Mouse (Mus musculus): ENCODE results near the gene Enox1. TPM values are rescaled to one million over a fixed set of nuclear protein-coding genes. Genes with fewer than 3 reads are reported as not detected.

The Enox1 gene
- total and polyA plus RNA-seq, 2 experiments from 2014 or later = 29.1 to 42.7 TPM

DNA sequence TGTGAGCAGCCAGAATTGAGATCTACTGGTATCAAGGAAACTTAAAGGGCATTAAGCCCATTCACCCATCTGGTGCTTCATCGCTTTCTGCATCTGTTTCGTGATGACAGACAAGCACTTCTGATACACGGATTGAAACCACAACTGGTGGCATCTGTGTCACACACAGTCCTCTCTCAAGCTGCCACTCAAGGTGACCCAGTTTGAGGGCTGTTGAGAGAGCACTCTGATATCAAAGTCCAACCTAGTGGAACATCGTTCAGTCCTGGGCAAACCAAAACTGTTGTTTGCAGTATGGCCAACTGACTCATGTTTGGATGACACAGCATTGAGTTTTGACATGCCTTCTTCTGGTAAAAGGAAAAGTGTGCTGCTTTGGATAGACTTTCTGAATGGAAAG lies 308.2 kb downstream of the Enox1 start:
- Histone ChIP-seq H3K9ac (replicated peaks; ENCODE audit: low read length) (no peak overlapping the region), H3K9me3 (ENCODE audit: low read length) (no peaks in the 10 kb centered on the region), H3K4me3 (ENCODE audit: low read length) (no peak overlapping the region), H3K36me3 (ENCODE audit: insufficient read depth, low read length) (no peaks in the 10 kb centered on the region), H3K4me2 (ENCODE audit: low read depth, low read length) (no peak overlapping the region), H3K27me3 (ENCODE audit: insufficient read depth, low read length) (no peaks in the 10 kb centered on the region), H3K4me1 (ENCODE audit: insufficient read depth, low read length) (no peaks in the 10 kb centered on the region), H3K27ac (no peak overlapping the region)
- no peak for TF ChIP-seq CTCF (IDR thresholded peaks at IDR 0.05; ENCODE audit: low read depth)
- DNase-seq (ENCODE audit: low spot score) = no peak
- ATAC-seq = no peak
- WGBS = 86% methylated on average over 4 of the region's 4 CpGs

DNA sequence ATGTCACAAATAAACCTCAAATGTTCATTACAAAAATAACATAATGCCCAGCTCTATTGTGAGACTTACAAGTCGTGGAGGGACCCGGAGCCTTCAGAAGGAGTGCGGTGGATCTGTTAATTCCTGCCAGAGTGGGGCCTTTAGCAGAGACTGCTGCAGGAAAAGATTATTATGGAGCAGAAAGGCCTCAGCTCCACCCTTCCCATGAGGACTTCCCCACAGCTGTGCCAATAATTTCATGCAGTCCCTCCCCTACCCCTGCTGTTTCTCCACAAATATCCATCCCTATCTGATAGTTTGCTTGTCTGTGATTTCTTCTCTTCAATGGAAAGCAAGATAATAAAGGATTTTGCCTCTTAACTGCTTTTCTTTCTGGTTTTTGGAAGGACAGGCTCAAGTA lies 314.0 kb downstream of the Enox1 start:
- H3K9me3 ChIP-seq (ENCODE audit: low read length) = no peaks in the 10 kb centered on the region
- no peaks in the 10 kb centered on the region for H3K27me3 ChIP-seq (ENCODE audit: insufficient read depth, low read length)
- DNase-seq (ENCODE audit: low spot score) (no peak), ATAC-seq (no peak)
- H3K4me2 ChIP-seq (ENCODE audit: low read depth, low read length) = no peak overlapping the region
- H3K9ac ChIP-seq (replicated peaks; ENCODE audit: low read length) = no peak overlapping the region
- H3K4me3 ChIP-seq (ENCODE audit: low read length) = no peak overlapping the region
- H3K4me1 ChIP-seq (ENCODE audit: insufficient read depth, low read length) = no peaks in the 10 kb centered on the region
- H3K27ac ChIP-seq = no peak overlapping the region
- H3K36me3 ChIP-seq (ENCODE audit: insufficient read depth, low read length) = no peaks in the 10 kb centered on the region
- TF ChIP-seq CTCF (IDR thresholded peaks at IDR 0.05; ENCODE audit: low read depth) = no peak
- WGBS = 35% methylated on average over 3 of the region's 3 CpGs

- Histone ChIP-seq H3K4me3 (ENCODE audit: low read length) (no peak overlapping the region), H3K4me2 (ENCODE audit: low read depth, low read length) (no peak overlapping the region), H3K9me3 (ENCODE audit: low read length) (no peaks in the 10 kb centered on the region), H3K36me3 (ENCODE audit: insufficient read depth, low read length) (no peaks in the 10 kb centered on the region), H3K27ac (no peak overlapping the region), H3K9ac (replicated peaks; ENCODE audit: low read length) (no peak overlapping the region), H3K27me3 (ENCODE audit: insufficient read depth, low read length) (no peaks in the 10 kb centered on the region), H3K4me1 (ENCODE audit: insufficient read depth, low read length) (no peaks in the 10 kb centered on the region)
- DNase-seq (ENCODE audit: low spot score) = no peak
- ATAC-seq = no peak
- no peak for TF ChIP-seq CTCF (IDR thresholded peaks at IDR 0.05; ENCODE audit: low read depth)
- 77% methylated on average over 4 of the region's 4 CpGs for WGBS
These were observed 316.9 kb downstream of the Enox1 start for GRCm38 (mm10) chr14:77473501-77473900.

DNA sequence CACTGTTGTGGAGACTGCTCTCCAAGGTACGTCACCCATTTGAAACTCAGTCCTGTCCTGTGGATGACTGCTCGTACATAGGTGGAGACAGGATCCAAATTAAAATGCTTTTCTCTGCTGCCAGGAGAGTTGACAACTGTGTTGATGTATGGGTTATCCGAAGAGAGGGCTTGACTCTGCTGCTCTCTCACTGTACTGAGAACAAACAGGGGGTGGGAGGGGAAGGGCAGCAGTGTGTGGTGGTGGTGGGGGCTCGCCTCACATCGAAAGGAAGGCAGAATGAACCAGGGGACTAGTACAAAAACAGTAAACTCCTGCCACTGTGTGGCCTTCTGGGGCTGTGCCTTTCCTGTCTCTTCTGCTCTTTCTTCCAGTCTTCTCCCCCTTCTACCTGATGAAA lies 317.5 kb downstream of the Enox1 start:
- DNase-seq (ENCODE audit: low spot score) (no peak), ATAC-seq (no peak)
- H3K4me3 ChIP-seq (ENCODE audit: low read length) = no peak overlapping the region

DNA sequence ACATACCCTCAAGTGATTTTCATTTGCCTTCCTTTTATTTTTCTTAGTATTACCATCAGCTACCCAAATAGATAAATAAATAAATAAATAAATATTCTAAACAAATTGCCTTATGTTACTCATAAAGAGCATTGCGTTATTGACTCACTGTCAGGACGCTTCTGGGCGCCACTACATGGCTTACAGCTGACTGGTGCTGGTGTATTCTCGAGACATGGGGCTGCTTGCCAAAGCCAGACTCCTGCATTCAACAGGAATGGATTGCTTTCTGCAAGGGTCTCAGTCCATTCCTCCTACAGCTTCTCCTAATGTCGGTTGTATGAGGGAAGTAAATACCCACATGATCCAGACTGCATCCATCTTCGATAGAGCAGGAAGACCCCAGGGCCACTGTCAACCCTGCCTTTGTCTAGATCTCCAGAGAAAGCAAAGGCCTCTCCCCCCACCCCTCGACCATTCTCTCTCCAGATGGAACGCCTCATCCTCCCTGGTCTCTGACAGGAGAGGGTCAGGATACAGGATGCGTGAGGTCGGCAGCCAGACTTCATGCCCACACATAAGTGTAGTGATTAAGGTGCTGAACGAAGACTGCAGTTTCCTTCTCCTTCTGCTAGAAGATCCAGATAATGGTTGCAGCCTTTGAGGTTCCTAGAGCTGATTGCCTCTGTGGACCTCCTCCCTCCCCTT lies 318.7 kb downstream of the Enox1 start:
- Histone ChIP-seq H3K4me3 (ENCODE audit: low read length) (no peak overlapping the region), H3K36me3 (ENCODE audit: insufficient read depth, low read length) (no peaks in the 10 kb centered on the region), H3K9me3 (ENCODE audit: low read length) (no peaks in the 10 kb centered on the region), H3K4me1 (ENCODE audit: insufficient read depth, low read length) (no peaks in the 10 kb centered on the region), H3K9ac (replicated peaks; ENCODE audit: low read length) (no peak overlapping the region), H3K27me3 (ENCODE audit: insufficient read depth, low read length) (no peaks in the 10 kb centered on the region), H3K27ac (no peak overlapping the region), H3K4me2 (ENCODE audit: low read depth, low read length) (no peak overlapping the region)
- no peak for TF ChIP-seq CTCF (IDR thresholded peaks at IDR 0.05; ENCODE audit: low read depth)
- WGBS = 68% methylated on average over 11 of the region's 11 CpGs
- DNase-seq (ENCODE audit: low spot score) (no peak), ATAC-seq (no peak)

More for the DNA sequence above, 317.5 kb downstream of the Enox1 start:
- WGBS = 56% methylated on average over 5 of the region's 5 CpGs
- no peak overlapping the region for H3K4me2 ChIP-seq (ENCODE audit: low read depth, low read length)
- no peaks in the 10 kb centered on the region for H3K36me3 ChIP-seq (ENCODE audit: insufficient read depth, low read length)
- peak; percentile 34 for TF ChIP-seq CTCF (IDR thresholded peaks at IDR 0.05; ENCODE audit: low read depth)
- H3K4me1 ChIP-seq (ENCODE audit: insufficient read depth, low read length) = no peaks in the 10 kb centered on the region
- no peaks in the 10 kb centered on the region for H3K9me3 ChIP-seq (ENCODE audit: low read length)
- H3K27me3 ChIP-seq (ENCODE audit: insufficient read depth, low read length) = no peaks in the 10 kb centered on the region
- H3K27ac ChIP-seq = no peak overlapping the region
- no peak overlapping the region for H3K9ac ChIP-seq (replicated peaks; ENCODE audit: low read length)

DNA sequence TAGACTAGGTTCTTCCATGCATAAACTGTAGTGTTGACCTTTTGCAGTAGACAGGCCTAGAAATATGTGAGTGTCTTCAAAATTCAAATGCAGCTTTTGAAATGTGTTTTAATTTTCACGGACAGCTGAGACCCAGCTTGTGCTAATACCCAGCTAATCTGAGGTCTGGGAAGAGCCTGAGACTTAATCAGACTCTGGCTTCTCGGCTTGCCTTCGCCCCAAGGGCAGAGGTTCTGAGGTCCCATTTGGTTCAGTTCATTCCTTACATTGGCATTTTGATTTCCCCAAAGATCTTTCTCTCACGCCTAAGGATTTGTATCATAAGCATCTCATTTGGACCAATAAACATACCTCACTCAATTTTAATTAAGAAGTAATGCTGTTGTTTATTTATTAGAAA lies 321.1 kb downstream of the Enox1 start:
- ATAC-seq (no peak), DNase-seq (ENCODE audit: low spot score) (no peak)
- Histone ChIP-seq H3K9me3 (ENCODE audit: low read length) (no peaks in the 10 kb centered on the region), H3K36me3 (ENCODE audit: insufficient read depth, low read length) (no peaks in the 10 kb centered on the region), H3K9ac (replicated peaks; ENCODE audit: low read length) (no peak overlapping the region), H3K4me2 (ENCODE audit: low read depth, low read length) (no peak overlapping the region), H3K4me1 (ENCODE audit: insufficient read depth, low read length) (no peaks in the 10 kb centered on the region), H3K4me3 (ENCODE audit: low read length) (no peak overlapping the region), H3K27ac (no peak overlapping the region), H3K27me3 (ENCODE audit: insufficient read depth, low read length) (no peaks in the 10 kb centered on the region)
- no peak for TF ChIP-seq CTCF (IDR thresholded peaks at IDR 0.05; ENCODE audit: low read depth)
- WGBS = 57% methylated on average over 4 of the region's 4 CpGs

GRCm38 (mm10) chr14:77478210-77478609 lies 321.6 kb downstream of the Enox1 start:
- no peak overlapping the region for H3K9ac ChIP-seq (replicated peaks; ENCODE audit: low read length)
- WGBS = 55% methylated on average over 7 of the region's 7 CpGs
- DNase-seq (ENCODE audit: low spot score) (no peak), ATAC-seq (no peak)
- no peaks in the 10 kb centered on the region for H3K9me3 ChIP-seq (ENCODE audit: low read length)
- no peaks in the 10 kb centered on the region for H3K27me3 ChIP-seq (ENCODE audit: insufficient read depth, low read length)
- H3K36me3 ChIP-seq (ENCODE audit: insufficient read depth, low read length) = no peaks in the 10 kb centered on the region
- H3K27ac ChIP-seq = no peak overlapping the region
- no peak for TF ChIP-seq CTCF (IDR thresholded peaks at IDR 0.05; ENCODE audit: low read depth)
- H3K4me1 ChIP-seq (ENCODE audit: insufficient read depth, low read length) = no peaks in the 10 kb centered on the region
- no peak overlapping the region for H3K4me2 ChIP-seq (ENCODE audit: low read depth, low read length)
- H3K4me3 ChIP-seq (ENCODE audit: low read length) = no peak overlapping the region

All from hindbrain, postnatal 0 days (tissue).